Mouse (Mus musculus) forebrain, embryonic 10.5 days (tissue): ENCODE results near the gene C2cd4a. TPM values are rescaled to one million over a fixed set of nuclear protein-coding genes. Genes with fewer than 3 reads are reported as not detected.

Experiments
- DNase-seq: peaks from one replicate; pipeline ENCODE4 v3.0.0-alpha.2; 2017; ENCODE audit warnings: low spot score; ENCODE audit errors: extremely low spot score
- H3K27ac ChIP-seq: fragments of 300-500 bp; sonication (generic); 2 replicates; pipeline ENCODE4 v1.5.1; 2016; ENCODE audit warnings: mild to moderate bottlenecking
- H3K27me3 ChIP-seq: fragments of 300-500 bp; sonication (generic); 2 replicates; pipeline ENCODE4 v1.6.1; 2016; ENCODE audit warnings: mild to moderate bottlenecking; ENCODE audit not compliant: poor library complexity, severe bottlenecking
- H3K36me3 ChIP-seq: fragments of 300-500 bp; sonication (generic); replicated peaks from 2 replicates; pipeline ENCODE4 v1.6.1; 2016; ENCODE audit warnings: mild to moderate bottlenecking, moderate library complexity
- H3K4me1 ChIP-seq: fragments of 300-500 bp; sonication (generic); 2 replicates; pipeline ENCODE4 v1.6.1; 2016
- H3K4me3 ChIP-seq: fragments of 300-500 bp; sonication (generic); 2 replicates; pipeline ENCODE4 v1.5.1; 2016; ENCODE audit warnings: mild to moderate bottlenecking, moderate library complexity
- H3K9me3 ChIP-seq: fragments of 300-500 bp; sonication (generic); 2 replicates; pipeline ENCODE4 v1.6.1; 2016; ENCODE audit warnings: mild to moderate bottlenecking, moderate library complexity
- WGBS: fragments of 180-500 bp; shearing (Covaris S2); methylation state at CpG from one replicate; pipeline ENCODE4 v1.1.7; 2016; 5-methylcytosine and 5-hydroxymethylcytosine counted together
- polyA plus RNA-seq: library from polyadenylated mRNA; unstranded; fragments of >200 nt; fragmentation: Nextera tagmentation; extraction: Ambion mirVana; gene quantifications from 2 replicates; pipeline ENCODE4 v1.2.1, GENCODE M21; 2016

The C2cd4a gene
- polyA plus RNA-seq: not detected in 2 replicates

GRCm38 (mm10) chr9:67832046-67832605 lies at the start of gene C2cd4a:
Gene C2cd4a, minus strand, starts transcription at chr9:67832330.
- 5% methylated on average over 20 of the region's 20 CpGs for WGBS
- H3K27me3 ChIP-seq: peaks cover 58% of the 10 kb centered on the region
- no peaks in the 10 kb centered on the region for H3K9me3 ChIP-seq
- peak within 1 kb of the TSS; percentile 59; the same call in 1 of the 2 replicates for H3K27ac ChIP-seq
- H3K36me3 ChIP-seq: no peaks in the 10 kb centered on the region
- DNase-seq: peak; percentile 49
- peak within 1 kb of the TSS; percentile 58 for H3K4me3 ChIP-seq
- peaks cover 21% of the 10 kb centered on the region for H3K4me1 ChIP-seq

GRCm38 (mm10) chr9:67878197-67878769 lies 46.2 kb upstream of the C2cd4a start:
- 92% methylated on average over 11 of the region's 11 CpGs for WGBS

GRCm38 (mm10) chr9:67877081-67877718 lies 45.1 kb upstream of the C2cd4a start:
- Histone ChIP-seq H3K27ac (0 out of 2 replicates have a peak overlapping the region, but pooled peaks have one; percentile 12), H3K4me1 (no peaks in the 10 kb centered on the region), H3K36me3 (peaks cover 3% of the 10 kb centered on the region), H3K4me3 (no peak overlapping the region), H3K9me3 (no peaks in the 10 kb centered on the region), H3K27me3 (no peaks in the 10 kb centered on the region)
- 89% methylated on average over 14 of the region's 14 CpGs for WGBS
- DNase-seq: no peak

More at GRCm38 (mm10) chr9:67878197-67878769, 46.2 kb upstream of the C2cd4a start:
- no peaks in the 10 kb centered on the region for H3K27me3 ChIP-seq
- no peaks in the 10 kb centered on the region for H3K4me1 ChIP-seq
- peaks cover 3% of the 10 kb centered on the region for H3K36me3 ChIP-seq
- H3K9me3 ChIP-seq: no peaks in the 10 kb centered on the region
- H3K4me3 ChIP-seq: no peak overlapping the region
- DNase-seq: no peak
- no peak overlapping the region for H3K27ac ChIP-seq

GRCm38 (mm10) chr9:67875337-67875736 lies 43.2 kb upstream of the C2cd4a start:
- WGBS: 73% methylated on average over 2 of the region's 2 CpGs
- Histone ChIP-seq H3K4me3 (no peak overlapping the region), H3K27me3 (no peaks in the 10 kb centered on the region), H3K36me3 (peaks cover under 1% of the 10 kb centered on the region), H3K4me1 (no peaks in the 10 kb centered on the region), H3K27ac (no peak overlapping the region), H3K9me3 (no peaks in the 10 kb centered on the region)
- no peak for DNase-seq

GRCm38 (mm10) chr9:67874522-67875222 lies 42.5 kb upstream of the C2cd4a start:
- Histone ChIP-seq H3K4me3 (no peak overlapping the region), H3K9me3 (no peaks in the 10 kb centered on the region), H3K27ac (no peak overlapping the region), H3K36me3 (no peaks in the 10 kb centered on the region; the same call in 1 of the 2 replicates), H3K27me3 (no peaks in the 10 kb centered on the region), H3K4me1 (no peaks in the 10 kb centered on the region)
- no peak for DNase-seq
- WGBS: 84% methylated on average over 7 of the region's 7 CpGs

- Histone ChIP-seq H3K27ac (no peak overlapping the region), H3K9me3 (no peaks in the 10 kb centered on the region), H3K27me3 (no peaks in the 10 kb centered on the region), H3K36me3 (no peaks in the 10 kb centered on the region), H3K4me3 (no peak overlapping the region), H3K4me1 (peaks cover 7% of the 10 kb centered on the region)
- DNase-seq: no peak
- whole genome bisulfite sequencing: 93% methylated on average over 16 of the region's 16 CpGs
Observed at GRCm38 (mm10) chr9:67869691-67870450, 37.7 kb upstream of the C2cd4a start.

GRCm38 (mm10) chr9:67867411-67867810 lies 35.3 kb upstream of the C2cd4a start:
- Histone ChIP-seq H3K4me1 (peaks cover 17% of the 10 kb centered on the region), H3K9me3 (no peaks in the 10 kb centered on the region), H3K36me3 (no peaks in the 10 kb centered on the region), H3K27ac (no peak overlapping the region), H3K27me3 (no peaks in the 10 kb centered on the region), H3K4me3 (no peak overlapping the region)
- no peak for DNase-seq
- 90% methylated on average over 6 of the region's 6 CpGs for whole genome bisulfite sequencing

- no peaks in the 10 kb centered on the region for H3K36me3 ChIP-seq
- H3K4me3 ChIP-seq: no peak overlapping the region
- H3K27ac ChIP-seq: no peak overlapping the region
- WGBS: 65% methylated on average over 7 of the region's 7 CpGs
- no peak for DNase-seq
- H3K27me3 ChIP-seq: no peaks in the 10 kb centered on the region
- H3K4me1 ChIP-seq: peaks cover 17% of the 10 kb centered on the region
- no peaks in the 10 kb centered on the region for H3K9me3 ChIP-seq
Observed at GRCm38 (mm10) chr9:67865411-67865810, 33.3 kb upstream of the C2cd4a start.

GRCm38 (mm10) chr9:67864011-67864410 lies 31.9 kb upstream of the C2cd4a start:
- Histone ChIP-seq H3K27me3 (no peaks in the 10 kb centered on the region), H3K4me3 (no peak overlapping the region), H3K4me1 (peaks cover 17% of the 10 kb centered on the region), H3K9me3 (no peaks in the 10 kb centered on the region), H3K36me3 (no peaks in the 10 kb centered on the region), H3K27ac (no peak overlapping the region)
- WGBS: 69% methylated on average over 4 of the region's 4 CpGs
- no peak for DNase-seq

GRCm38 (mm10) chr9:67863332-67863731 lies 31.2 kb upstream of the C2cd4a start:
- no peak overlapping the region for H3K27ac ChIP-seq
- H3K27me3 ChIP-seq: no peaks in the 10 kb centered on the region
- peaks cover under 1% of the 10 kb centered on the region; the same call in 1 of the 2 replicates for H3K36me3 ChIP-seq
- no peak for DNase-seq
- H3K9me3 ChIP-seq: no peaks in the 10 kb centered on the region
- WGBS: 91% methylated on average over 5 of the region's 5 CpGs
- H3K4me1 ChIP-seq: peaks cover 17% of the 10 kb centered on the region
- no peak overlapping the region for H3K4me3 ChIP-seq

- WGBS: 91% methylated on average over 2 of the region's 2 CpGs
- DNase-seq: no peak
Observed at GRCm38 (mm10) chr9:67860273-67860672, 28.1 kb upstream of the C2cd4a start.

GRCm38 (mm10) chr9:67851150-67851549 lies 19.0 kb upstream of the C2cd4a start:
- Histone ChIP-seq H3K27ac (no peak overlapping the region), H3K27me3 (no peaks in the 10 kb centered on the region), H3K9me3 (no peaks in the 10 kb centered on the region), H3K4me1 (no peaks in the 10 kb centered on the region), H3K36me3 (peaks cover 6% of the 10 kb centered on the region), H3K4me3 (no peak overlapping the region)
- WGBS: 84% methylated on average over 4 of the region's 4 CpGs
- DNase-seq: no peak

More at GRCm38 (mm10) chr9:67860273-67860672, 28.1 kb upstream of the C2cd4a start:
- Histone ChIP-seq H3K27ac (no peak overlapping the region), H3K4me1 (peaks cover 12% of the 10 kb centered on the region), H3K9me3 (no peaks in the 10 kb centered on the region), H3K27me3 (no peaks in the 10 kb centered on the region), H3K36me3 (peaks cover 17% of the 10 kb centered on the region), H3K4me3 (no peak overlapping the region)
